Mouse (Mus musculus) neural tube, embryonic 12.5 days (tissue): ENCODE data around the gene 1700029I15Rik. TPM values are rescaled to one million over a fixed set of nuclear protein-coding genes. Genes with fewer than 3 reads are reported as not detected.

Source experiments
- ATAC-seq: fragments of 200-750 bp; cut with Nextera tagmentation; 2 replicates; pipeline ENCODE4 v1.8.0; 2017; ENCODE audit warnings: low read depth, mild to moderate bottlenecking, moderate TSS enrichment, moderate library complexity; ENCODE audit not compliant: low FRiP score
- H3K27ac ChIP-seq: fragments of 300-500 bp; sonication (generic); 2 replicates; pipeline ENCODE4 v1.5.1; 2016
- H3K27me3 ChIP-seq: fragments of 300-500 bp; sonication (generic); replicated peaks from 2 replicates; pipeline ENCODE4 v1.6.1; 2016; ENCODE audit warnings: mild to moderate bottlenecking
- H3K36me3 ChIP-seq: fragments of 300-500 bp; sonication (generic); 2 replicates; pipeline ENCODE4 v1.6.1; 2016; ENCODE audit warnings: mild to moderate bottlenecking
- H3K4me1 ChIP-seq: fragments of 300-500 bp; sonication (generic); 2 replicates; pipeline ENCODE4 v1.6.1; 2016
- H3K4me2 ChIP-seq: fragments of 300-500 bp; sonication (generic); replicated peaks from 2 replicates; pipeline ENCODE4 v1.6.1; 2016; ENCODE audit warnings: mild to moderate bottlenecking
- H3K4me3 ChIP-seq: fragments of 300-500 bp; sonication (generic); 2 replicates; pipeline ENCODE4 v1.5.1; 2016
- H3K9ac ChIP-seq: fragments of 300-500 bp; sonication (generic); 2 replicates; pipeline ENCODE4 v1.6.1; 2016; ENCODE audit warnings: mild to moderate bottlenecking
- H3K9me3 ChIP-seq: fragments of 300-500 bp; sonication (generic); 2 replicates; pipeline ENCODE4 v1.6.1; 2016; ENCODE audit warnings: mild to moderate bottlenecking
- WGBS: fragments of 180-500 bp; shearing (Covaris S2); methylation state at CpG from one replicate; pipeline ENCODE4 v1.1.7; 2016; 5-methylcytosine and 5-hydroxymethylcytosine counted together
- polyA plus RNA-seq: library from polyadenylated mRNA; unstranded; fragments of >200 nt; fragmentation: Nextera tagmentation; extraction: Ambion mirVana; gene quantifications from 2 replicates; pipeline ENCODE4 v1.2.1, GENCODE M21; 2016

1700029I15Rik gene
- polyA plus RNA-seq, 1 experiment from 2014 or later = 7.3 TPM

GRCm38 (mm10) chr2:92364086-92364485 lies 18.3 kb upstream of the 1700029I15Rik start:
- no peak overlapping the region for H3K27ac ChIP-seq
- no peaks in the 10 kb centered on the region for H3K9me3 ChIP-seq
- no peak overlapping the region for H3K9ac ChIP-seq
- no peak for ATAC-seq
- peaks cover 36% of the 10 kb centered on the region for H3K36me3 ChIP-seq
- 96% methylated on average over 4 of the region's 4 CpGs for WGBS
- no peak overlapping the region for H3K4me3 ChIP-seq
- H3K4me2 ChIP-seq = no peak overlapping the region
- H3K4me1 ChIP-seq = peaks cover 3% of the 10 kb centered on the region; the same call in 1 of the 2 replicates
- peaks cover 6% of the 10 kb centered on the region; the same call in 1 of the 2 replicates for H3K27me3 ChIP-seq

- no peak for ATAC-seq
- no peak overlapping the region for H3K27ac ChIP-seq
- 94% methylated on average over 10 of the region's 10 CpGs for WGBS
- no peak overlapping the region for H3K4me2 ChIP-seq
- H3K9me3 ChIP-seq = no peaks in the 10 kb centered on the region
- H3K9ac ChIP-seq = no peak overlapping the region
- no peak overlapping the region for H3K4me3 ChIP-seq
- peaks cover 21% of the 10 kb centered on the region for H3K27me3 ChIP-seq
- peaks cover 23% of the 10 kb centered on the region for H3K36me3 ChIP-seq
- peaks cover 11% of the 10 kb centered on the region for H3K4me1 ChIP-seq
These were observed 16.8 kb upstream of the 1700029I15Rik start for GRCm38 (mm10) chr2:92365568-92365967.

- 40% methylated on average over 20 of the region's 20 CpGs for WGBS
- H3K27me3 ChIP-seq = peaks cover 31% of the 10 kb centered on the region
These were observed 14.8 kb upstream of the 1700029I15Rik start for GRCm38 (mm10) chr2:92367383-92368029.

GRCm38 (mm10) chr2:92370375-92370774 lies 12.0 kb upstream of the 1700029I15Rik start:
- peaks cover 31% of the 10 kb centered on the region for H3K4me1 ChIP-seq
- no peaks in the 10 kb centered on the region for H3K36me3 ChIP-seq
- H3K27me3 ChIP-seq = peaks cover 34% of the 10 kb centered on the region
- no peaks in the 10 kb centered on the region for H3K9me3 ChIP-seq
- no peak for ATAC-seq
- H3K9ac ChIP-seq = peak overlapping the region; percentile 42; the same call in 1 of the 2 replicates
- peak overlapping the region; percentile 33 for H3K4me3 ChIP-seq
- peak overlapping the region; percentile 64 for H3K4me2 ChIP-seq
- WGBS = 12% methylated on average over 19 of the region's 19 CpGs
- H3K27ac ChIP-seq = no peak overlapping the region

More at GRCm38 (mm10) chr2:92367383-92368029, 14.8 kb upstream of the 1700029I15Rik start:
- ATAC-seq = no peak
- H3K4me1 ChIP-seq = peaks cover 27% of the 10 kb centered on the region
- peaks cover 16% of the 10 kb centered on the region for H3K36me3 ChIP-seq
- no peak overlapping the region for H3K4me3 ChIP-seq
- no peaks in the 10 kb centered on the region for H3K9me3 ChIP-seq
- H3K4me2 ChIP-seq = no peak overlapping the region
- no peak overlapping the region for H3K9ac ChIP-seq
- H3K27ac ChIP-seq = no peak overlapping the region

GRCm38 (mm10) chr2:92370821-92371805 lies 11.2 kb upstream of the 1700029I15Rik start:
- peak overlapping the region; percentile 33 for H3K4me3 ChIP-seq
- no peaks in the 10 kb centered on the region for H3K36me3 ChIP-seq
- peak overlapping the region; percentile 64 for H3K4me2 ChIP-seq
- H3K9ac ChIP-seq = peak overlapping the region; percentile 42; the same call in 1 of the 2 replicates
- no peaks in the 10 kb centered on the region for H3K9me3 ChIP-seq
- WGBS = 3% methylated on average over 45 of the region's 45 CpGs
- H3K4me1 ChIP-seq = peaks cover 37% of the 10 kb centered on the region
- ATAC-seq = no peak
- H3K27ac ChIP-seq = no peak overlapping the region
- peaks cover 34% of the 10 kb centered on the region for H3K27me3 ChIP-seq

GRCm38 (mm10) chr2:92371971-92372690 lies 10.2 kb upstream of the 1700029I15Rik start:
- 16% methylated on average over 10 of the region's 10 CpGs for WGBS
- Histone ChIP-seq H3K27me3 (peaks cover 34% of the 10 kb centered on the region), H3K4me2 (peak overlapping the region; percentile 64), H3K27ac (no peak overlapping the region), H3K9me3 (no peaks in the 10 kb centered on the region), H3K4me3 (no peak overlapping the region), H3K9ac (no peak overlapping the region), H3K36me3 (peaks cover 2% of the 10 kb centered on the region; the same call in 1 of the 2 replicates), H3K4me1 (peaks cover 42% of the 10 kb centered on the region)
- ATAC-seq = no peak

- peaks cover 42% of the 10 kb centered on the region for H3K4me1 ChIP-seq
- H3K4me2 ChIP-seq = 0 out of 2 replicates have a peak overlapping the region, but pooled peaks have one; percentile 4
- H3K4me3 ChIP-seq = no peak overlapping the region
- H3K27ac ChIP-seq = no peak overlapping the region
- 41% methylated on average over 9 of the region's 9 CpGs for WGBS
- peaks cover 34% of the 10 kb centered on the region for H3K27me3 ChIP-seq
- peaks cover 9% of the 10 kb centered on the region for H3K36me3 ChIP-seq
- ATAC-seq = no peak
- H3K9ac ChIP-seq = no peak overlapping the region
- no peaks in the 10 kb centered on the region for H3K9me3 ChIP-seq
These were observed 9.4 kb upstream of the 1700029I15Rik start for GRCm38 (mm10) chr2:92372767-92373436.

- Histone ChIP-seq H3K4me3 (no peak overlapping the region), H3K9me3 (no peaks in the 10 kb centered on the region), H3K27ac (no peak overlapping the region), H3K9ac (no peak overlapping the region), H3K4me2 (no peak overlapping the region), H3K36me3 (peaks cover 14% of the 10 kb centered on the region), H3K4me1 (peaks cover 42% of the 10 kb centered on the region), H3K27me3 (peaks cover 32% of the 10 kb centered on the region)
- ATAC-seq = no peak
- 79% methylated on average over 11 of the region's 11 CpGs for WGBS
These were observed 8.9 kb upstream of the 1700029I15Rik start for GRCm38 (mm10) chr2:92373437-92373813.

GRCm38 (mm10) chr2:92374514-92374913 lies 7.8 kb upstream of the 1700029I15Rik start, which contains the start of the genes Pex16 and Large2:
Gene Pex16 (plus strand): TSS chr2:92374676.
Gene Large2 (minus strand): TSS chr2:92374869.
- Histone ChIP-seq H3K36me3 (peaks cover 25% of the 10 kb centered on the region), H3K9me3 (no peaks in the 10 kb centered on the region), H3K27ac (peak within 1 kb of the TSS; percentile 48), H3K4me1 (peaks cover 42% of the 10 kb centered on the region), H3K9ac (peak within 1 kb of the TSS; percentile 67), H3K4me2 (peak within 1 kb of the TSS; percentile 91), H3K27me3 (peaks cover 24% of the 10 kb centered on the region), H3K4me3 (peak within 1 kb of the TSS; percentile 71)
- ATAC-seq = peak; percentile 41
- WGBS = 3% methylated on average over 16 of the region's 16 CpGs

GRCm38 (mm10) chr2:92375099-92375623 lies 7.2 kb upstream of the 1700029I15Rik start:
- Histone ChIP-seq H3K4me1 (peaks cover 38% of the 10 kb centered on the region), H3K36me3 (peaks cover 31% of the 10 kb centered on the region), H3K27me3 (peaks cover 18% of the 10 kb centered on the region), H3K9me3 (no peaks in the 10 kb centered on the region), H3K4me2 (peak overlapping the region; percentile 91), H3K4me3 (peak overlapping the region; percentile 71), H3K9ac (peak overlapping the region; percentile 67), H3K27ac (peak overlapping the region; percentile 23; the same call in 1 of the 2 replicates)
- peak; percentile 88 for ATAC-seq
- WGBS = under 1% methylated on average over 29 of the region's 29 CpGs

GRCm38 (mm10) chr2:92375788-92376187 lies 6.5 kb upstream of the 1700029I15Rik start:
- peak; percentile 1; the same call in 1 of the 2 replicates for ATAC-seq
- peak overlapping the region; percentile 91 for H3K4me2 ChIP-seq
- peak overlapping the region; percentile 71 for H3K4me3 ChIP-seq
- no peak overlapping the region for H3K27ac ChIP-seq
- peaks cover 38% of the 10 kb centered on the region for H3K36me3 ChIP-seq
- H3K9ac ChIP-seq = peak overlapping the region; percentile 67
- peaks cover 31% of the 10 kb centered on the region for H3K4me1 ChIP-seq
- H3K9me3 ChIP-seq = no peaks in the 10 kb centered on the region
- peaks cover 11% of the 10 kb centered on the region; the same call in 1 of the 2 replicates for H3K27me3 ChIP-seq
- 10% methylated on average over 10 of the region's 10 CpGs for WGBS
